Mouse (Mus musculus) forebrain, embryonic 14.5 days (tissue): ENCODE measurements around the gene Lrig3. TPM values are rescaled to one million over a fixed set of nuclear protein-coding genes. Genes with fewer than 3 reads are reported as not detected.

ENCODE experiments used
- ATAC-seq: fragments of 200-750 bp; cut with Nextera tagmentation; 2 replicates; pipeline ENCODE4 v1.8.0; 2017; ENCODE audit warnings: mild to moderate bottlenecking, moderate library complexity
- DNase-seq: peaks from one replicate; pipeline ENCODE4 v3.0.0-alpha.2; 2015; ENCODE audit warnings: low spot score
- H3K27ac ChIP-seq: fragments of 300-500 bp; sonication (generic); 2 replicates; pipeline ENCODE4 v1.5.1; 2014; ENCODE audit warnings: low read depth, mild to moderate bottlenecking, control low read depth, low read length, moderate library complexity
- H3K27me3 ChIP-seq: fragments of 300-500 bp; sonication (generic); replicated peaks from 2 replicates; pipeline ENCODE4 v1.6.1; 2014; ENCODE audit warnings: low read length, control low read depth, mixed read lengths; ENCODE audit not compliant: control insufficient read depth, insufficient read depth
- H3K36me3 ChIP-seq: fragments of 300-500 bp; sonication (generic); 2 replicates; pipeline ENCODE4 v1.6.1; 2014; ENCODE audit warnings: low read length, control low read depth; ENCODE audit not compliant: control insufficient read depth, insufficient read depth
- H3K4me1 ChIP-seq: fragments of 300-500 bp; sonication (generic); 2 replicates; pipeline ENCODE4 v1.6.1; 2014; ENCODE audit warnings: antibody characterized with exemption, low read length, control low read depth; ENCODE audit not compliant: control insufficient read depth, insufficient read depth
- H3K4me2 ChIP-seq: fragments of 300-500 bp; sonication (generic); 2 replicates; pipeline ENCODE4 v1.6.1; 2014; ENCODE audit warnings: mild to moderate bottlenecking, control low read depth, low read length
- H3K4me3 ChIP-seq: fragments of 300-500 bp; sonication (generic); 2 replicates; pipeline ENCODE4 v1.5.1; 2014; ENCODE audit warnings: low read depth, low read length, control low read depth
- H3K9ac ChIP-seq: fragments of 300-500 bp; sonication (generic); 2 replicates; pipeline ENCODE4 v1.6.1; 2014; ENCODE audit warnings: mild to moderate bottlenecking, low read length, control low read depth, moderate library complexity
- H3K9me3 ChIP-seq: fragments of 300-500 bp; sonication (generic); replicated peaks from 2 replicates; pipeline ENCODE4 v1.6.1; 2016; ENCODE audit warnings: low read length, control low read depth, mixed read lengths; ENCODE audit not compliant: control insufficient read depth
- WGBS: fragments of 180-500 bp; shearing (Covaris S2); extraction: QIAGEN DNeasy Blood & Tissue Kit; methylation state at CpG from one replicate; pipeline ENCODE4 v1.1.7; 2014; 5-methylcytosine and 5-hydroxymethylcytosine counted together
- microRNA-seq: library from miRNA; unstranded; fragments of <30 nt; microRNA quantifications from one replicate; pipeline ENCODE4, GENCODE M21; 2016
- polyA plus RNA-seq: library from polyadenylated mRNA; unstranded; fragments of >200 nt; fragmentation: Nextera tagmentation; extraction: Ambion mirVana; gene quantifications from 2 replicates; pipeline ENCODE4 v1.2.1, GENCODE M21; 2014

Lrig3 gene
- polyA plus RNA-seq, 1 experiment from 2014 or later = 2.5 TPM

DNA sequence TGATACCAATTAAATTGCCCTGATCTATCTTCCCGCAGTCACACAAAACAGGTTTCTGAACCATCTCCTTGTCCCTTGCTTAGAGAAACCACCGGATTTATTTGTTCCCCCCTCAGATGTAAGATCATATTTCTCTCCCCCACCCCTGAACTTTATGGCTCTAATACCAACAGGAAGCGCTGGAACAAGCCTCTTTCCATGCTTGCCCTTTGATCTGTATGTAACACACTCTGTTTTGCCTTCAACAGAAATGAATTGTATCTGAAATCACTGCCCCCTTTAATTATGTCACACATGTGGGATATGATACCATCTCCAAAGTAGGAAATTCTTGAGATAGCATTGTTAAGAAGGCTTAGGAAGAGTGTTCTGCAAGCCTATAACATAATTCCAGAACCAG, 90.9 kb downstream of the Lrig3 start:
- Histone ChIP-seq H3K4me1 (no peaks in the 10 kb centered on the region), H3K4me3 (no peak overlapping the region), H3K27me3 (no peaks in the 10 kb centered on the region), H3K27ac (no peak overlapping the region), H3K36me3 (no peaks in the 10 kb centered on the region), H3K9me3 (no peaks in the 10 kb centered on the region), H3K9ac (no peak overlapping the region), H3K4me2 (no peak overlapping the region)
- 65% methylated on average over 3 of the region's 3 CpGs for WGBS
- DNase-seq (no peak), ATAC-seq (no peak)

DNA sequence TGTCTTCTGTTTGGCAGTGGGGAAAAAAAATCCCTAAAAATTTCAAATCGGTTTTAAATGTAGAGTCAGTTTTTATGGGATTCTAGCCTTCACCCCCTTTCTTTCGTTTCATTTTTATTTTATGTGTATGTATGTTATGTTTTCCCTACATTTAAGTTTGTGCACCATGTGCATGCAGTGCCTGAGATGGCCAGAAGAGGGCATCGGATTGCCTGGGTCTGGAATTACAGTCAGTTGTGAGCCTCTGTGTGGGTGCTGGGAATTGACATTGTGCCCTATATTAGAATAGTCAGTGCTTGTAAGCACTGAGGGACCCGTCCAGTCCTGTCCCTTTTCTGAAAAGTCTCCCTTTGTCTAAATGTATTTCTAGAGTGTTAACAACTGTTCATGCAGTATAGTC, 96.8 kb downstream of the Lrig3 start:
- WGBS = 89% methylated on average over 4 of the region's 4 CpGs
- H3K9me3 ChIP-seq = no peaks in the 10 kb centered on the region

More for the DNA sequence above, 96.8 kb downstream of the Lrig3 start:
- DNase-seq (no peak), ATAC-seq (no peak)
- H3K27ac ChIP-seq = no peak overlapping the region
- no peak overlapping the region for H3K4me2 ChIP-seq
- no peaks in the 10 kb centered on the region for H3K27me3 ChIP-seq
- H3K36me3 ChIP-seq = no peaks in the 10 kb centered on the region
- H3K9ac ChIP-seq = no peak overlapping the region
- H3K4me3 ChIP-seq = no peak overlapping the region
- no peaks in the 10 kb centered on the region for H3K4me1 ChIP-seq

Small RNAs within 50 kb of the gene (microRNA-seq; reads per million reads assigned to microRNA genes)
- not detected for gene Gm22183
